Mouse (Mus musculus): ENCODE results near the gene Polr3h. TPM values are rescaled to one million over a fixed set of nuclear protein-coding genes. Genes with fewer than 3 reads are reported as not detected.

Gene Polr3h
- total RNA-seq, 1 experiment = 83.7 TPM

DNA sequence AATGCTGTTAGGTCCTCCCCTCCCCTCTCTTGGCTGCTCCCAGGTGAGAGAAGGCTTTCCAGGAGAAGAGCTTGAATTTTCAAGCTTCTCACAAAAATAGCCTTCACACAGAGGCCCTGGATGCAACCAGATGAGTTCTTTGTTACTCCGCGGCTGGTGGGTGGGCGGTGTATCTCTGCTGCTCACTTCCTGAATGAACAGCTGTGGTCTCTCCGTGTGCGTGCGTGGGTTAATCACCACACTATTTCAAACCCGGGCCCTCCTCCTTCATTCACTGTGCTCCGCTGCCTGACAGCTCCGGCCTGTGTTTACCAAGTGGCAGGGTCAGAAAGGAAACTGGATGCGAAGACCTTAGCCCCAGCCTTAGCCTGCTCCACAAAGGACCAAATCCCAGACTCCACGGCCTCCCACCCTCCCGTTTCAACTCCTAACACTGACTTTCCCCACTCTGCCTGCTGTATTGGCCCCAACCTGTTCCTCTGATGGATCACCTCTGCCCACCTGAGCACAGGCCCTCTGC lies 7.0 kb upstream of the Polr3h start:
- Histone ChIP-seq H3K4me1 (ENCODE audit: control insufficient read depth in 2 of 2, insufficient read depth in 2 of 2, low read length in 2 of 2, poor library complexity in 1 of 2) (peaks cover 0 to 3% of the 10 kb centered on the region in 2 experiments; a peak in 1 of 4 replicates), H3K27ac (ENCODE audit: insufficient read depth, low read depth, low read length, poor library complexity, severe bottlenecking) (no peak overlapping the region), H3K9ac (ENCODE audit: insufficient read depth, low read depth, low read length, poor library complexity, severe bottlenecking) (no peak overlapping the region), H3K9me3 (ENCODE audit: control insufficient read depth, insufficient read depth, low read depth, low read length) (no peaks in the 10 kb centered on the region), H3K4me3 (ENCODE audit: insufficient read depth in 1 of 2, low read depth in 1 of 2, low read length in 2 of 2, poor library complexity in 1 of 2, severe bottlenecking in 1 of 2) (no peak overlapping the region), H3K36me3 (ENCODE audit: control insufficient read depth, insufficient read depth, low read length, poor library complexity, severe bottlenecking) (no peaks in the 10 kb centered on the region)
- DNase-seq (ENCODE audit: low read depth, low spot score) = no peak
- TF ChIP-seq HCFC1 (IDR thresholded peaks at IDR 0.05; ENCODE audit: borderline replicate concordance, insufficient read depth, low read length) = no peak
- TF ChIP-seq ZNF384 (IDR thresholded peaks at IDR 0.05; ENCODE audit: low read depth, low read length) = no peak
- no peak for TF ChIP-seq CHD2 (IDR thresholded peaks at IDR 0.05; ENCODE audit: low read depth, low read length)
- no peak for TF ChIP-seq ZC3H11A (IDR thresholded peaks at IDR 0.05; ENCODE audit: borderline replicate concordance, low read depth, low read length)
- TF ChIP-seq MAFK (IDR thresholded peaks at IDR 0.05; ENCODE audit: insufficient read depth, low read depth, low read length) = no peak
- in situ Hi-C loops (cut with MboI; ENCODE audit: low sequenced_read_pairs in 2 of 2, unreplicated experiment in 2 of 2) = no loop called here

- no peaks in the 10 kb centered on the region for H3K9me3 ChIP-seq (ENCODE audit: control insufficient read depth, insufficient read depth, low read depth, low read length)
- peaks cover 0 to 2% of the 10 kb centered on the region in 2 experiments; a peak in 1 of 4 replicates for H3K4me1 ChIP-seq (ENCODE audit: control insufficient read depth in 2 of 2, insufficient read depth in 2 of 2, low read length in 2 of 2, poor library complexity in 1 of 2)
- H3K9ac ChIP-seq (ENCODE audit: insufficient read depth, low read depth, low read length, poor library complexity, severe bottlenecking) = no peak overlapping the region
- TF ChIP-seq ZC3H11A (IDR thresholded peaks at IDR 0.05; ENCODE audit: borderline replicate concordance, low read depth, low read length) = no peak
- no peak for TF ChIP-seq ZNF384 (IDR thresholded peaks at IDR 0.05; ENCODE audit: low read depth, low read length)
- TF ChIP-seq CHD2 (IDR thresholded peaks at IDR 0.05; ENCODE audit: low read depth, low read length) = no peak
- TF ChIP-seq MAFK (IDR thresholded peaks at IDR 0.05; ENCODE audit: insufficient read depth, low read depth, low read length) = no peak
- TF ChIP-seq HCFC1 (IDR thresholded peaks at IDR 0.05; ENCODE audit: borderline replicate concordance, insufficient read depth, low read length) = no peak
- no peak for DNase-seq (ENCODE audit: low read depth, low spot score)
- in situ Hi-C loops (cut with MboI; ENCODE audit: low sequenced_read_pairs in 2 of 2, unreplicated experiment in 2 of 2) = no loop called here
- H3K4me3 ChIP-seq (ENCODE audit: insufficient read depth in 1 of 2, low read depth in 1 of 2, low read length in 2 of 2, poor library complexity in 1 of 2, severe bottlenecking in 1 of 2) = no peak overlapping the region
- peaks cover 5% of the 10 kb centered on the region; the same call in 1 of the 2 replicates for H3K36me3 ChIP-seq (ENCODE audit: control insufficient read depth, insufficient read depth, low read length, poor library complexity, severe bottlenecking)
- no peak overlapping the region for H3K27ac ChIP-seq (ENCODE audit: insufficient read depth, low read depth, low read length, poor library complexity, severe bottlenecking)
These were observed 2.2 kb upstream of the Polr3h start for GRCm38 (mm10) chr15:81928277-81928676.

GRCm38 (mm10) chr15:81927741-81928140 lies 1.7 kb upstream of the Polr3h start:
- Histone ChIP-seq H3K4me1 (ENCODE audit: control insufficient read depth in 2 of 2, insufficient read depth in 2 of 2, low read length in 2 of 2, poor library complexity in 1 of 2) (peaks cover 0 to 2% of the 10 kb centered on the region in 2 experiments; a peak in 1 of 4 replicates), H3K4me3 (ENCODE audit: insufficient read depth in 1 of 2, low read depth in 1 of 2, low read length in 2 of 2, poor library complexity in 1 of 2, severe bottlenecking in 1 of 2) (no peak overlapping the region), H3K9me3 (ENCODE audit: control insufficient read depth, insufficient read depth, low read depth, low read length) (no peaks in the 10 kb centered on the region), H3K27ac (ENCODE audit: insufficient read depth, low read depth, low read length, poor library complexity, severe bottlenecking) (no peak overlapping the region), H3K9ac (ENCODE audit: insufficient read depth, low read depth, low read length, poor library complexity, severe bottlenecking) (no peak overlapping the region), H3K36me3 (ENCODE audit: control insufficient read depth, insufficient read depth, low read length, poor library complexity, severe bottlenecking) (peaks cover 7% of the 10 kb centered on the region; the same call in 1 of the 2 replicates)
- in situ Hi-C loops (cut with MboI; ENCODE audit: low sequenced_read_pairs in 2 of 2, unreplicated experiment in 2 of 2) = no loop called here
- TF ChIP-seq HCFC1 (IDR thresholded peaks at IDR 0.05; ENCODE audit: borderline replicate concordance, insufficient read depth, low read length) (no peak), CHD2 (IDR thresholded peaks at IDR 0.05; ENCODE audit: low read depth, low read length) (no peak), ZC3H11A (IDR thresholded peaks at IDR 0.05; ENCODE audit: borderline replicate concordance, low read depth, low read length) (no peak), ZNF384 (IDR thresholded peaks at IDR 0.05; ENCODE audit: low read depth, low read length) (no peak), MAFK (IDR thresholded peaks at IDR 0.05; ENCODE audit: insufficient read depth, low read depth, low read length) (no peak)
- no peak for DNase-seq (ENCODE audit: low read depth, low spot score)

GRCm38 (mm10) chr15:81926446-81926822 lies 394 bp upstream of the Polr3h start:
- TF ChIP-seq CHD2 (IDR thresholded peaks at IDR 0.05; ENCODE audit: low read depth, low read length) (no peak), ZNF384 (IDR thresholded peaks at IDR 0.05; ENCODE audit: low read depth, low read length) (no peak), HCFC1 (IDR thresholded peaks at IDR 0.05; ENCODE audit: borderline replicate concordance, insufficient read depth, low read length) (no peak), ZC3H11A (IDR thresholded peaks at IDR 0.05; ENCODE audit: borderline replicate concordance, low read depth, low read length) (no peak), MAFK (IDR thresholded peaks at IDR 0.05; ENCODE audit: insufficient read depth, low read depth, low read length) (no peak)
- Histone ChIP-seq H3K4me1 (ENCODE audit: control insufficient read depth in 2 of 2, insufficient read depth in 2 of 2, low read length in 2 of 2, poor library complexity in 1 of 2) (peaks cover 0 to 2% of the 10 kb centered on the region in 2 experiments; a peak in 1 of 4 replicates), H3K4me3 (ENCODE audit: insufficient read depth in 1 of 2, low read depth in 1 of 2, low read length in 2 of 2, poor library complexity in 1 of 2, severe bottlenecking in 1 of 2) (no peak overlapping the region), H3K9ac (ENCODE audit: insufficient read depth, low read depth, low read length, poor library complexity, severe bottlenecking) (no peak overlapping the region), H3K27ac (ENCODE audit: insufficient read depth, low read depth, low read length, poor library complexity, severe bottlenecking) (no peak overlapping the region), H3K9me3 (ENCODE audit: control insufficient read depth, insufficient read depth, low read depth, low read length) (no peaks in the 10 kb centered on the region), H3K36me3 (ENCODE audit: control insufficient read depth, insufficient read depth, low read length, poor library complexity, severe bottlenecking) (peaks cover 14% of the 10 kb centered on the region; the same call in 1 of the 2 replicates)
- in situ Hi-C loops (cut with MboI; ENCODE audit: low sequenced_read_pairs in 2 of 2, unreplicated experiment in 2 of 2) = no loop called here
- DNase-seq (ENCODE audit: low read depth, low spot score) = no peak

All from ES-E14 (cell line).